Mouse (Mus musculus): Measurements from ENCODE around the gene Aldh1a1. TPM values are rescaled to one million over a fixed set of nuclear protein-coding genes. Genes with fewer than 3 reads are reported as not detected.

Aldh1a1 gene
- polyA plus RNA-seq, 1 experiment from 2014 or later: 126 TPM

- no peak for DNase-seq (ENCODE audit: low spot score)
- H3K4me3 ChIP-seq (ENCODE audit: low read depth, low read length): no peak overlapping the region
- WGBS: 15% methylated on average over 2 of the region's 2 CpGs
- no peaks in the 10 kb centered on the region for H3K4me1 ChIP-seq (ENCODE audit: insufficient read depth, low read depth, low read length)
- H3K36me3 ChIP-seq (ENCODE audit: insufficient read depth, low read length): no peaks in the 10 kb centered on the region
- no peak for ATAC-seq
- H3K27me3 ChIP-seq (replicated peaks; ENCODE audit: insufficient read depth, low read length): no peaks in the 10 kb centered on the region
- no peak for TF ChIP-seq CTCF (IDR thresholded peaks at IDR 0.05)
- TF ChIP-seq EP300 (IDR thresholded peaks at IDR 0.05): no peak
- no peak overlapping the region for H3K4me2 ChIP-seq (replicated peaks; ENCODE audit: low read depth, low read length)
- no peak overlapping the region for H3K27ac ChIP-seq (ENCODE audit: low read length)
- no peak overlapping the region for H3K9ac ChIP-seq (replicated peaks; ENCODE audit: low read depth)
- no peaks in the 10 kb centered on the region for H3K9me3 ChIP-seq (ENCODE audit: low read length)
These were observed 157.5 kb downstream of the Aldh1a1 start for GRCm38 (mm10) chr19:20650008-20650407.

GRCm38 (mm10) chr19:20653082-20653676, 160.7 kb downstream of the Aldh1a1 start:
- no peak for ATAC-seq
- H3K27ac ChIP-seq (ENCODE audit: low read length): no peak overlapping the region
- DNase-seq (ENCODE audit: low spot score): no peak
- 54% methylated on average over 1 of the region's 1 CpGs for WGBS
- no peak overlapping the region for H3K9ac ChIP-seq (replicated peaks; ENCODE audit: low read depth)
- no peaks in the 10 kb centered on the region for H3K27me3 ChIP-seq (replicated peaks; ENCODE audit: insufficient read depth, low read length)
- H3K4me2 ChIP-seq (replicated peaks; ENCODE audit: low read depth, low read length): no peak overlapping the region
- no peaks in the 10 kb centered on the region for H3K9me3 ChIP-seq (ENCODE audit: low read length)
- TF ChIP-seq EP300 (IDR thresholded peaks at IDR 0.05) (no peak), CTCF (IDR thresholded peaks at IDR 0.05) (no peak)
- H3K4me3 ChIP-seq (ENCODE audit: low read depth, low read length): no peak overlapping the region
- H3K36me3 ChIP-seq (ENCODE audit: insufficient read depth, low read length): no peaks in the 10 kb centered on the region
- no peaks in the 10 kb centered on the region for H3K4me1 ChIP-seq (ENCODE audit: insufficient read depth, low read depth, low read length)

GRCm38 (mm10) chr19:20654141-20654873, 161.8 kb downstream of the Aldh1a1 start:
- Histone ChIP-seq H3K27ac (ENCODE audit: low read length) (no peak overlapping the region), H3K9me3 (ENCODE audit: low read length) (no peaks in the 10 kb centered on the region), H3K9ac (replicated peaks; ENCODE audit: low read depth) (no peak overlapping the region), H3K36me3 (ENCODE audit: insufficient read depth, low read length) (no peaks in the 10 kb centered on the region), H3K27me3 (replicated peaks; ENCODE audit: insufficient read depth, low read length) (no peaks in the 10 kb centered on the region), H3K4me3 (ENCODE audit: low read depth, low read length) (no peak overlapping the region), H3K4me2 (replicated peaks; ENCODE audit: low read depth, low read length) (no peak overlapping the region), H3K4me1 (ENCODE audit: insufficient read depth, low read depth, low read length) (no peaks in the 10 kb centered on the region)
- 33% methylated on average over 3 of the region's 3 CpGs for WGBS
- no peak for TF ChIP-seq EP300 (IDR thresholded peaks at IDR 0.05)
- no peak for TF ChIP-seq CTCF (IDR thresholded peaks at IDR 0.05)
- DNase-seq (ENCODE audit: low spot score) (no peak), ATAC-seq (no peak; the same call in 1 of the 2 replicates)

- no peak overlapping the region for H3K4me3 ChIP-seq (ENCODE audit: low read depth, low read length)
- ATAC-seq (no peak), DNase-seq (ENCODE audit: low spot score) (no peak)
- TF ChIP-seq CTCF (IDR thresholded peaks at IDR 0.05) (no peak), EP300 (IDR thresholded peaks at IDR 0.05) (no peak)
- H3K9ac ChIP-seq (replicated peaks; ENCODE audit: low read depth): no peak overlapping the region
- H3K9me3 ChIP-seq (ENCODE audit: low read length): no peaks in the 10 kb centered on the region
- H3K27me3 ChIP-seq (replicated peaks; ENCODE audit: insufficient read depth, low read length): no peaks in the 10 kb centered on the region
- 81% methylated on average over 3 of the region's 3 CpGs for WGBS
- no peak overlapping the region for H3K27ac ChIP-seq (ENCODE audit: low read length)
- no peaks in the 10 kb centered on the region for H3K4me1 ChIP-seq (ENCODE audit: insufficient read depth, low read depth, low read length)
- no peak overlapping the region for H3K4me2 ChIP-seq (replicated peaks; ENCODE audit: low read depth, low read length)
- no peaks in the 10 kb centered on the region for H3K36me3 ChIP-seq (ENCODE audit: insufficient read depth, low read length)
These were observed 185.3 kb downstream of the Aldh1a1 start for GRCm38 (mm10) chr19:20677697-20678355.

Other genes with a start within 250 kb of the Aldh1a1 start
- 505 and 526 TPM in 2 replicates for gene Anxa1, start 101.8 kb upstream of the Aldh1a1 start, polyA plus RNA-seq (2015; fragmentation: Nextera tagmentation; extraction: Ambion mirVana)
- 62.4 and 70.9 TPM in 2 replicates for gene Aldh1a7, start 234.8 kb downstream of the Aldh1a1 start, polyA plus RNA-seq (2015; fragmentation: Nextera tagmentation; extraction: Ambion mirVana)

Measured in lung, postnatal 0 days (tissue).